Mouse (Mus musculus) forelimb bud, embryonic 11.5 days (tissue): ENCODE data around the gene Gimap4.

ENCODE experiments used
- DNase-seq: peaks from one replicate; pipeline ENCODE4 v3.0.0-alpha.2; 2012; ENCODE audit warnings: low read depth, low spot score

The Gimap4 gene

GRCm38 (mm10) chr6:48684319-48684718, at the start of gene Gimap4:
Gene Gimap4, plus strand, starts transcription at chr6:48684549.
- DNase-seq, result no peak

GRCm38 (mm10) chr6:48635105-48635504, 49.2 kb upstream of the Gimap4 start:
- no peak for DNase-seq

GRCm38 (mm10) chr6:48636515-48636914, 47.8 kb upstream of the Gimap4 start:
- no peak for DNase-seq

- DNase-seq, result no peak
Observed at GRCm38 (mm10) chr6:48637811-48638500, 46.4 kb upstream of the Gimap4 start.

- DNase-seq, result no peak
Observed at GRCm38 (mm10) chr6:48638553-48638952, 45.8 kb upstream of the Gimap4 start.

- no peak for DNase-seq
Observed at GRCm38 (mm10) chr6:48641391-48641790, 43.0 kb upstream of the Gimap4 start.

GRCm38 (mm10) chr6:48642764-48643292, 41.5 kb upstream of the Gimap4 start:
- DNase-seq, result peak; percentile 82

- DNase-seq, result peak; percentile 77
Observed at GRCm38 (mm10) chr6:48645660-48646308, 38.6 kb upstream of the Gimap4 start.

- no peak for DNase-seq
Observed at GRCm38 (mm10) chr6:48646309-48646690, 38.0 kb upstream of the Gimap4 start.

- no peak for DNase-seq
Observed at GRCm38 (mm10) chr6:48646995-48647394, 37.4 kb upstream of the Gimap4 start, which contains the start of gene Gimap8. Gene Gimap8, plus strand, starts transcription at chr6:48647234.

- DNase-seq, result no peak
Observed at GRCm38 (mm10) chr6:48647611-48648010, 36.7 kb upstream of the Gimap4 start.

- no peak for DNase-seq
Observed at GRCm38 (mm10) chr6:48648779-48649178, 35.6 kb upstream of the Gimap4 start.

GRCm38 (mm10) chr6:48650041-48650440, 34.3 kb upstream of the Gimap4 start:
- no peak for DNase-seq

- no peak for DNase-seq
Observed at GRCm38 (mm10) chr6:48658721-48659120, 25.6 kb upstream of the Gimap4 start.

- no peak for DNase-seq
Observed at GRCm38 (mm10) chr6:48664750-48665149, 19.6 kb upstream of the Gimap4 start.

GRCm38 (mm10) chr6:48665471-48665870, 18.9 kb upstream of the Gimap4 start:
- DNase-seq, result no peak

GRCm38 (mm10) chr6:48666159-48666586, 18.2 kb upstream of the Gimap4 start:
- no peak for DNase-seq

- no peak for DNase-seq
Observed at GRCm38 (mm10) chr6:48668022-48668421, 16.3 kb upstream of the Gimap4 start.

GRCm38 (mm10) chr6:48669446-48669969, 14.8 kb upstream of the Gimap4 start:
- DNase-seq, result no peak

GRCm38 (mm10) chr6:48674291-48675058, 9.9 kb upstream of the Gimap4 start:
- DNase-seq, result no peak

- no peak for DNase-seq
Observed at GRCm38 (mm10) chr6:48675400-48675930, 8.9 kb upstream of the Gimap4 start.
